Mouse (Mus musculus) forelimb bud, embryonic 11.5 days (tissue): ENCODE data around the gene Lpin1.
A peak's percentile ranks its signal among the peaks of the same experiment; 100 is the strongest.

Experiments
- DNase-seq: peaks from one replicate; pipeline ENCODE4 v3.0.0-alpha.2; 2012; ENCODE audit warnings: low read depth, low spot score

Gene Lpin1

GRCm38 (mm10) chr12:16528650-16529049, 82.1 kb downstream of the Lpin1 start:
- no peak for DNase-seq

DNA sequence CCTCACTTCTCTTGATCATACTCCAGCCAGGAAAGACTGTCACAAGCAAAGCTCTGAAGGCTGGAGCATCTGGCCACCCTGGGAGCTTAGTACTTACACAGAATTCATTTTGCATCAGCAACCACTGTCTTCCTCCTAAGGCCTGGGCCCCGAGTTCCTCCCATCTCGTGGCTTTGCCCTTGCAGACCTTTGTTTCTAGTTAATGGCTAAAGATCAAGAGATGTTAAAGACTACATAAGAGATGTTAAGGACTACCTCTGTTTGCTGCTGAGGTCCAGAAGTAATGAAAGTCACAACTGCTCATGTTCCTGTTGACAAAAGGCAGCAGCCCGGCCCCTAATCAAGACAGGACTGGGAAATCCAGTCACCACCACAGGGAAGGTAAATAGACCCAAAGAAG, 82.8 kb downstream of the Lpin1 start:
- no peak for DNase-seq

DNA sequence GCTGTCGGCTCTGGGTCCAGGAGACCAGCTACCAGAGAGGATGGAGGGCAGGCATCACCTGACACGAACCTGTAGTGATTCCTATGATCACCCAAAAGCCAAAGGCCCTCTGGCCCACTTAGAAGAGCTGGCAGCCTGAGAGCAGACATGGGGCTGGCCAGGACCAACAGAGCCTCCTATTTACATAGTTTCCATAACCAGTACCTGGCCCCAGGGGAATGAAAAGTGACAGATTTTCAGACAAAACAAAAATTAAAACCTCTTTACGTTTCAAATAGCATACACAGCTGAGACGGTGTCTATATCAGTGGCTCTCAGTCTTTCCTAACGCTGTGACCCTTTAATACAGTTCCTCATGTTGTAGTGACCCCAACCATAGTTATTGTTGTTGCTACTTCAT, 83.9 kb downstream of the Lpin1 start:
- no peak for DNase-seq

DNA sequence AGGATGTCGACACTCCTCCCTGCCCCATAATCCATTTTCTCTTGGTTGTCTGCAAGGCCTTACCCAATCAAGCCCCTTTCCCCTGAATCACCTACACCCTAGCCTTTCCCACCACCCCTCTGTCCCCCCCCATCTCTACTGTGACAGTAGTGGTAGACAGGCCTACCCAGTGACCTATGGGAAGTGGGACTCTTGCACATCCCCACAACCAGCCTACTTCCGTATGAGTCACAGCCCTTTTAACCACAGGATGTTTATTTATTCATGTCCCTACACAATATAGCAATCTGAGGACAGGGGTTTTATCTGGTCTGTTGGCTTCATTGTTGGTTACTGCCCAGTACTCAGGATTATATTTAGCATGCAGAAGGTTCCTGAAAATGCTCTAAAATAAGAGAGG, 84.6 kb downstream of the Lpin1 start:
- DNase-seq = no peak

DNA sequence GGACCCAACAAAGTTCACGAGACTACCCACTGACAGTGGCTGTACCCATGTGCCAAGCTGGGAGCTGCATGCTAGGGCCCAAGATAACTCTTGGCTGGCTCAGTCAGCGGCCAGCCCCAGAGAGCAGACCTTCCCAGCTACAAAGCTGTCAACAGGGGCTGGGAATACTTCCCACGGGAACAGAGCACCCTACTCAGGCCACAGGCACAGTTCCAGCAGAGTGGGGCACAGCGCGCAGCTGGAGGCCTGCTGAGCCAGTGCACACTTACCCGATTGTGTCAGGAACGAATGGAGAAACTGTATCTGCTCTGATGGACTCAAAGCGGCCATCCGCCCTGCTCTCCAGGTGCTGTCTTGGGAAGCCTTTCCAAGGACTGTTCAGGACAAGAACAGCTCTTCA, 95.6 kb downstream of the Lpin1 start:
- DNase-seq = no peak

DNA sequence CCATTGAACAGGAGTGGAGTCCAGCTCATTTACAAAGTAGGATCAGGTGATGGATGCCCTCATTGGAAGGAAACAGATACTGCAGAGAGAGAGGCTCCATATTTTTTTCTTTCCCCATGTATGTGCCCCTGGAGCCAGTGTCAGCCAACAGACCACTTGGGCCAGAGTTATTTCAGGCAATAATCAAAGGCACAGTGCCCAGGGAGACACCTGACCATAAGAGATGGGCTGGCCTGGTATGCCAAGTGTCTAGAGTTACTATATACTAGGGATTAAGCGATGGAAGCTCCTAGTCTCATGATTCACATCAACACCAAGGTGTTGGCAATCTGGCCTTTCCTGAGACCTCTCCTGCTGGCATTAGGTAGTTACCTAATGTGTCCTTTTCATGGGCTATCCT, 97.8 kb downstream of the Lpin1 start:
- DNase-seq = no peak

GRCm38 (mm10) chr12:16509122-16509752, 101.5 kb downstream of the Lpin1 start:
- DNase-seq = peak; percentile 51

DNA sequence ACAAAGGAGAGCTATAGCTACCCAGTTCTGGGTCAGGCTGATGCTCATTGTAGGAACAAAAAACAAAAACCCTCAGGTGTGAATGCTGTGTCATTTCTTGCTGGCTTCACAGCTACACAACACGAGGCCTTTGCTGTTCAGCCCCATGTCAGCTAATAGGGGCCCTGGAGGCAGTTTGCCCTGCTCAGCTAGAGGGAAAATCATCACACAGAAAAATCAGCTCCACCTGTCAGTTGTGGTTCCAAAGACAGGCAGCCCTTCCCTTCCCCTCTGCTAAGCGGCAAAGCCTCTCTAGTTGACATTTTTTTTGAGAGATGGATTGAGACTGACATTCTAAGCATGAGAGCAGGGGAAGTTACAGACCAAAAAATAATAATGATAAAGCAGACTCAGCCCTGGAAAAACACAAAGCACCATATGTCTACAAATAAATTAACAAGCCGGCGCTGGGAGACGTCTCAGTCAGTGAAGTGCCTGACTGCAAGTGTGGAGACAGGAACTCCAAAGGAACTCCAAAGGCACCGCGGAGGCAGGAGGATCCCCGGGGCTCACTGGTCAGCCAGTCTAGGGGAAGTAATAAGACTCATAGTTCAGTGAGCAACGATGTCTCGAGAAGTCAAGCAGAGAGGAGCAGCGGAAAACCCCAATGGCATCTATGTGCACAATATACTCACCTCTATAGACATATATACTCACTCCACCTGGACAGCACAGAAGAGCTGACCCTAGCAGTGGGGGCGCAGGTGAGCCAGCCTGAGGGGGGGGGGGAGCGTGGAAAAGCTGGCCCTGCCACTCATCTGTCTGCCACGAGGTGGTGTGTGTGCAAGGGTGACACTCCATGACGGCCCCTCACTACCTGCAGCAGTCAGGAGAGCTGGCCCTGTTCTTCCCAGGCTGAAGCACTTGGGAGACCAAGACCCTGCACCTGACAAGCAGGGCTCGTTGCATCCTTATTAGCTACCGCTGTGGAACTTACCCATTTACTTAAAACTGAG, 103.7 kb downstream of the Lpin1 start:
- no peak for DNase-seq

DNA sequence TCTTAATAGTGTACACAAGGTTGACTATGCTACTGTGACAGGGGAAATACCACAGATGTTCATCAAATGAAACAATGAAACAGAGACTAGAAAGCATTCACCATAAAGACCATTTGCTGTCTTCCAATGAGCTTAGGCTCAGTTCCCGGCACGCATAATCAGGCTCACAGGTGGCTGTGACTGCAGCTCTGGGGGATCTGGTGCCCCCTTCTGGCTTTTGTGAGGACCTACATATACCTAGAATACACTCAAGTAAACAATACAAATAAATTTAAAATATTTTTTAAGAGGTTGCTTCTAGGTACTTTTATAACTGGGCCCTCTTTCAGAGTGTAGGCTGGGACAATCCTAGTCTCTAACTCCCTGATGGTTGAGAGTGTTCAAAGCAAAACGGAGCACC, 106.5 kb downstream of the Lpin1 start:
- DNase-seq = no peak

GRCm38 (mm10) chr12:16497960-16498359, 112.8 kb downstream of the Lpin1 start:
- peak; percentile 23 for DNase-seq

DNA sequence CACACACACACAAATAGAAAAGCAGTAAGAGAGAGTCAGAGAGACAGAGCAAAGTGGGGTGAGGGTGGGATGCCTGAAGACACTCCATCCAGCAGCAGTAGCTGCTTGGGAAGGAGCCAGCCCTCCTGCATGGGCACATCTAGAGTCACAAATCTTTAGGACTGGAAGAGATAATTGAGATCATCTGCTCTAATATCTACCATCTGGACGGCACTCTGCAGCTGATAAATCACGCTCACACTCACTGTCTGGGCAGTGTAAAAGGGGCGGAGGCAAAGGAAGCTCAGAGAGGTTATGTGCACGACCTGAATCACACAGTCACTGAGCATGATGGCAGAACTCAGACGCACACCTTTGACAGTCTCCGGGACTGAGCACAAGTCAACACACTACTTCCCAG, 118.1 kb downstream of the Lpin1 start:
- DNase-seq = no peak

GRCm38 (mm10) chr12:16488899-16489298, 121.9 kb downstream of the Lpin1 start:
- no peak for DNase-seq

DNA sequence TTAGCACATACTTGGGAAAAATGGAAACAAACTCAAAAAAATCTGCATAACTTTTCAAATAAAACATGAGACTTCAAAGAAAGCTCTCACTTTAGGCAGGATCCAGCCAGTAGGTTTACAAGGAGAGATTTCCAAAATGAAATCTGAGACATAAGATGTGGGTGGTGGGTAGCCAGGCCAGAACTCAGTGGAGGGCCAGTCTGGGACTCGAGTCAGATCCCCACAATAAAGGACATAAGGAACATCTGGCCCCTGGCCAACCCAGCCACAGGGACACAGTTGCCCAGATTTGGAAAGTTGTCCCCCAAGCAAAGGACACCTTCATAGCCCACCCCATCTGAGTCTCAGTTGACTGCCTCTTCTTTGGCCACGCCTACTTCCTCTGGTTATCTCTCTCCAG, 123.3 kb downstream of the Lpin1 start:
- DNase-seq = no peak
